22 mouse cellular contexts compared by ENCODE assay signal in genomic region chr5:73218065-73218464, GRCm38 (mm10). TPM values are rescaled to one million over a fixed set of nuclear protein-coding genes. Genes with fewer than 3 reads are reported as not detected.
DNase-seq lines count a peak whose midpoint lies in the region; ATAC-seq and TF ChIP-seq lines count a peak whose summit lies in the region.
"Had no signal": no experiment of that assay in that cellular context is flagged by ENCODE, and none has a peak within 500 bp of the region (broad histone marks: within the 10 kb centered on the region; RNA-seq: fewer than 3 reads in every experiment).

No protein-coding gene starts in this region.

- no peaks in the 10 kb centered on the region for H3K9me3 ChIP-seq in midbrain, embryonic 11.5 days (ENCODE audit: control insufficient read depth, low read length)
- no peaks in the 10 kb centered on the region for H3K9me3 ChIP-seq in midbrain, postnatal 0 days (ENCODE audit: low read length)
- H3K9me3 ChIP-seq in ES-E14 (ENCODE audit: control insufficient read depth, insufficient read depth, low read depth, low read length), result no peaks in the 10 kb centered on the region
- H3K9me3 ChIP-seq in embryonic facial prominence, embryonic 10.5 days, result no peaks in the 10 kb centered on the region
- H3K9me3 ChIP-seq: embryonic facial prominence, embryonic 12.5 days; forebrain, embryonic 13.5 days; forebrain, embryonic 15.5 days had no signal

- H3K27ac ChIP-seq in midbrain, embryonic 11.5 days (ENCODE audit: low read depth, low read length), result no peak overlapping the region
- no peak overlapping the region for H3K27ac ChIP-seq in midbrain, postnatal 0 days (ENCODE audit: low read depth, low read length)
- H3K27ac ChIP-seq in ES-E14 (ENCODE audit: insufficient read depth, low read depth, low read length, poor library complexity, severe bottlenecking), result peak overlapping the region; percentile 63
- no peak overlapping the region for H3K27ac ChIP-seq in embryonic facial prominence, embryonic 10.5 days (replicated peaks)
- H3K27ac ChIP-seq: embryonic facial prominence, embryonic 12.5 days; forebrain, embryonic 13.5 days; forebrain, embryonic 15.5 days had no signal

- H3K36me3 ChIP-seq in midbrain, embryonic 11.5 days (ENCODE audit: control insufficient read depth, insufficient read depth, low read length), result 0 out of 2 replicates have a peak, but pooled peaks cover 6% of the 10 kb centered on the region
- H3K36me3 ChIP-seq in midbrain, postnatal 0 days (ENCODE audit: insufficient read depth, low read length), result peaks cover 7% of the 10 kb centered on the region; the same call in 1 of the 2 replicates
- H3K36me3 ChIP-seq in ES-E14 (ENCODE audit: control insufficient read depth, insufficient read depth, low read length, poor library complexity, severe bottlenecking), result peaks cover 2% of the 10 kb centered on the region; the same call in 1 of the 2 replicates
- peaks cover 37% of the 10 kb centered on the region for H3K36me3 ChIP-seq in embryonic facial prominence, embryonic 10.5 days (replicated peaks)

- in situ Hi-C loops in ES-E14 (cut with MboI; ENCODE audit: low sequenced_read_pairs in 2 of 2, unreplicated experiment in 2 of 2), result no loop called here

- TF ChIP-seq CTCF in midbrain, postnatal 0 days (IDR thresholded peaks at IDR 0.05), result no peak

- WGBS in midbrain, embryonic 11.5 days, result 87% methylated on average over 4 of the region's 4 CpGs
- 93% methylated on average over 4 of the region's 4 CpGs for WGBS in midbrain, postnatal 0 days
- WGBS in embryonic facial prominence, embryonic 10.5 days, result 87% methylated on average over 4 of the region's 4 CpGs

- no peaks in the 10 kb centered on the region for H3K4me1 ChIP-seq in midbrain, embryonic 11.5 days (ENCODE audit: control insufficient read depth, insufficient read depth, low read length)
- no peaks in the 10 kb centered on the region for H3K4me1 ChIP-seq in midbrain, postnatal 0 days (ENCODE audit: insufficient read depth, low read length)
- peaks cover 20 to 28% of the 10 kb centered on the region in 2 experiments for H3K4me1 ChIP-seq in ES-E14 (ENCODE audit: control insufficient read depth in 2 of 2, insufficient read depth in 2 of 2, low read length in 2 of 2, poor library complexity in 1 of 2)
- peaks cover 5% of the 10 kb centered on the region for H3K4me1 ChIP-seq in embryonic facial prominence, embryonic 10.5 days
- H3K4me1 ChIP-seq: embryonic facial prominence, embryonic 12.5 days; forebrain, embryonic 13.5 days; forebrain, embryonic 15.5 days had no signal

- no peaks in the 10 kb centered on the region for H3K27me3 ChIP-seq in midbrain, embryonic 11.5 days (ENCODE audit: control insufficient read depth, insufficient read depth, low read length)
- H3K27me3 ChIP-seq in midbrain, postnatal 0 days (ENCODE audit: insufficient read depth, low read length), result no peaks in the 10 kb centered on the region
- no peaks in the 10 kb centered on the region for H3K27me3 ChIP-seq in embryonic facial prominence, embryonic 10.5 days (replicated peaks; ENCODE audit: low read depth, poor library complexity, severe bottlenecking)
- H3K27me3 ChIP-seq: CH12.LX; embryonic facial prominence, embryonic 12.5 days; forebrain, embryonic 13.5 days; forebrain, embryonic 15.5 days had no signal

- peak; percentile 79 for DNase-seq in midbrain, embryonic 11.5 days (ENCODE audit: low spot score, missing footprints)
- no peak for DNase-seq in midbrain, postnatal 0 days (ENCODE audit: low spot score)
- no peak for DNase-seq in ES-E14 (ENCODE audit: low read depth, low spot score)
- DNase-seq in embryonic facial prominence, embryonic 10.5 days (ENCODE audit: low spot score), result no peak
- no peak for DNase-seq in thymus, postnatal 14 days
- DNase-seq: adrenal gland, postnatal 10 days; adrenal gland, postnatal 25 days; B cell, adult 2 months; cerebellum, adult 11 months; cerebellum, adult 18-20 months; cerebellum, adult 8-10 months; cerebellum, adult 9-11 months; cerebellum, postnatal 14 days; cerebellum, postnatal 36 days; embryo, embryonic 11 days; forebrain, postnatal 0 days had no signal

- no peak overlapping the region for H3K4me3 ChIP-seq in midbrain, embryonic 11.5 days (ENCODE audit: low read depth, low read length)
- no peak overlapping the region for H3K4me3 ChIP-seq in midbrain, postnatal 0 days (ENCODE audit: low read depth, low read length)
- no peak overlapping the region for H3K4me3 ChIP-seq in ES-E14 (ENCODE audit: insufficient read depth in 1 of 2, low read depth in 1 of 2, low read length in 2 of 2, poor library complexity in 1 of 2, severe bottlenecking in 1 of 2)
- H3K4me3 ChIP-seq in embryonic facial prominence, embryonic 10.5 days, result no peak overlapping the region
- H3K4me3 ChIP-seq: embryonic facial prominence, embryonic 12.5 days; forebrain, embryonic 13.5 days; forebrain, embryonic 15.5 days had no signal

- H3K9ac ChIP-seq in midbrain, embryonic 11.5 days (ENCODE audit: low read length), result no peak overlapping the region
- no peak overlapping the region for H3K9ac ChIP-seq in midbrain, postnatal 0 days (replicated peaks; ENCODE audit: low read length, poor library complexity, severe bottlenecking)
- H3K9ac ChIP-seq in ES-E14 (ENCODE audit: insufficient read depth, low read depth, low read length, poor library complexity, severe bottlenecking), result no peak overlapping the region
- H3K9ac ChIP-seq: embryonic facial prominence, embryonic 12.5 days; forebrain, embryonic 13.5 days; forebrain, embryonic 15.5 days; forebrain, postnatal 0 days had no signal

- ATAC-seq in midbrain, embryonic 11.5 days (ENCODE audit: low FRiP score), result no peak
- ATAC-seq in midbrain, postnatal 0 days (ENCODE audit: low FRiP score), result no peak
- ATAC-seq: activated CD4-positive, CD25-positive, alpha-beta regulatory T cell, adult 4 months; CD4-positive, CD25-positive, alpha-beta regulatory T cell, adult 4 months; forebrain, embryonic 13.5 days; forebrain, embryonic 15.5 days; forebrain, postnatal 0 days had no signal

- H3K4me2 ChIP-seq in midbrain, embryonic 11.5 days, result no peak overlapping the region
- H3K4me2 ChIP-seq in midbrain, postnatal 0 days (ENCODE audit: low read depth, low read length, poor library complexity, severe bottlenecking), result no peak overlapping the region
- H3K4me2 ChIP-seq: embryonic facial prominence, embryonic 12.5 days; forebrain, embryonic 13.5 days; forebrain, embryonic 15.5 days had no signal

TF ChIP-seq in ES-E14, 5 proteins besides CTCF, POLR2A, EP300 and RAD21:
- TF ChIP-seq CHD2 (IDR thresholded peaks at IDR 0.05; ENCODE audit: low read depth, low read length) (no peak), MAFK (IDR thresholded peaks at IDR 0.05; ENCODE audit: insufficient read depth, low read depth, low read length) (no peak), HCFC1 (IDR thresholded peaks at IDR 0.05; ENCODE audit: borderline replicate concordance, insufficient read depth, low read length) (no peak), ZNF384 (IDR thresholded peaks at IDR 0.05; ENCODE audit: low read depth, low read length) (no peak), ZC3H11A (IDR thresholded peaks at IDR 0.05; ENCODE audit: borderline replicate concordance, low read depth, low read length) (no peak)

RNA-seq across cellular contexts. Expression of gene Fryl, which starts 38.4 kb away (rescaled TPM):
- 39.0 and 42.5 TPM in 2 replicates for polyA plus RNA-seq in midbrain, embryonic 11.5 days (2014; fragmentation: Nextera tagmentation; extraction: Ambion mirVana)
- total RNA-seq in midbrain, postnatal 0 days (2014; rRNA removed), result 52.8 and 66.2 TPM in 2 replicates
- polyA plus RNA-seq in midbrain, postnatal 0 days (2015; fragmentation: Nextera tagmentation; extraction: Ambion mirVana), result 17.7 and 23.8 TPM in 2 replicates
- 52.4 and 53.3 TPM in 2 replicates for total RNA-seq in ES-E14 (2012; rRNA removed)
- 24.3 and 25.1 TPM in 2 replicates for polyA plus RNA-seq in embryonic facial prominence, embryonic 10.5 days (2016; fragmentation: Nextera tagmentation; extraction: Ambion mirVana)
